ENCODE assay signal across 8 mouse cellular contexts in the genomic region with DNA sequence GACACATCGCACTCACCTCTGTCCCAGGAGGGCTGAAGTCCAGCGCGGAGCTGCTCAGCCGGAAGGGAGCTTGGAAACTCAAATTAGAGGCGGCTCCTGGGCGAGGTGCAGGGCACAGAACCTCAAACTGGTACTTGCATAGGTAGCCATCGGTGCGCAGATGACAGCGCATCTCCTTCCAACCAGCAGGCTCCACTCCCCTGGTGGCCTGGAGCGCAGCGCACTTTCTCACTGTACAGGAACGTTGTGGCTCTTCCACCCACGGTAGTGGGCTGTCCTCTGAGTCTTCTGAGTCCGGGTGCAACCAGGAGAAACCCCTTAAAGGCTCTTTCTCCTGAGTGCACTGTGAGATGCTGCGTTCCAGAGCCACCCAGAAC. TPM values are rescaled to one million over a fixed set of nuclear protein-coding genes. Genes with fewer than 3 reads are reported as not detected.
DNase-seq lines count a peak whose midpoint lies in the region; ATAC-seq and TF ChIP-seq lines count a peak whose summit lies in the region.

No protein-coding gene starts in this region.

- H3K27me3 ChIP-seq in megakaryocyte, embryonic 14.5 days (replicated peaks), result peaks cover 18% of the 10 kb centered on the region
- no peaks in the 10 kb centered on the region for H3K27me3 ChIP-seq in embryonic facial prominence, embryonic 14.5 days (replicated peaks; ENCODE audit: control insufficient read depth, insufficient read depth, low read length)
- H3K27me3 ChIP-seq in heart, postnatal 0 days (ENCODE audit: control insufficient read depth, insufficient read depth, low read length), result no peaks in the 10 kb centered on the region
- H3K27me3 ChIP-seq in limb, embryonic 11.5 days (ENCODE audit: control insufficient read depth, insufficient read depth, low read length), result no peaks in the 10 kb centered on the region
- H3K27me3 ChIP-seq in midbrain, embryonic 15.5 days (replicated peaks), result no peaks in the 10 kb centered on the region

- 5% methylated on average over 13 of the region's 15 CpGs for WGBS in embryonic facial prominence, embryonic 14.5 days
- WGBS in heart, postnatal 0 days, result 2% methylated on average over 15 of the region's 15 CpGs
- WGBS in limb, embryonic 11.5 days, result 3% methylated on average over 15 of the region's 15 CpGs
- WGBS in midbrain, embryonic 15.5 days, result 7% methylated on average over 15 of the region's 15 CpGs

- TF ChIP-seq EP300 in heart, postnatal 0 days (IDR thresholded peaks at IDR 0.05; ENCODE audit: low read depth), result no peak

- DNase-seq in embryonic facial prominence, embryonic 14.5 days (ENCODE audit: low spot score), result no peak
- DNase-seq in heart, postnatal 0 days (ENCODE audit: low spot score), result no peak
- no peak for DNase-seq in limb, embryonic 11.5 days (ENCODE audit: low spot score)

- ATAC-seq in megakaryocyte, adult 5-6 weeks (ENCODE audit: poor library complexity, severe bottlenecking), result no peak
- peak; percentile 61 for ATAC-seq in embryonic facial prominence, embryonic 14.5 days (ENCODE audit: low read depth)
- ATAC-seq in heart, postnatal 0 days (ENCODE audit: insufficient read depth, low read depth), result peak; percentile 7
- ATAC-seq in limb, embryonic 11.5 days (ENCODE audit: insufficient number of reproducible peaks, low FRiP score, low TSS enrichment, low read depth), result peak; percentile 72
- ATAC-seq in midbrain, embryonic 15.5 days (replicated peaks), result peak; percentile 82
- ATAC-seq in cerebellum, adult (ENCODE audit: insufficient number of reproducible peaks, low FRiP score, low TSS enrichment), result no peak
- ATAC-seq in CD4-positive, CD25-positive, alpha-beta regulatory T cell, adult 4 months, result no peak

- H3K27ac ChIP-seq in embryonic facial prominence, embryonic 14.5 days (replicated peaks; ENCODE audit: low read depth, low read length), result peak overlapping the region; percentile 85
- peak overlapping the region; percentile 94 for H3K27ac ChIP-seq in heart, postnatal 0 days (ENCODE audit: low read depth)
- H3K27ac ChIP-seq in limb, embryonic 11.5 days (replicated peaks; ENCODE audit: low read depth, low read length), result peak overlapping the region; percentile 82
- H3K27ac ChIP-seq in midbrain, embryonic 15.5 days, result 0 out of 2 replicates have a peak overlapping the region, but pooled peaks have one; percentile 0

- peak overlapping the region; percentile 88 for H3K4me3 ChIP-seq in megakaryocyte, embryonic 14.5 days (replicated peaks)
- H3K4me3 ChIP-seq in embryonic facial prominence, embryonic 14.5 days (ENCODE audit: low read depth, low read length), result peak overlapping the region; percentile 49
- peak overlapping the region; percentile 57 for H3K4me3 ChIP-seq in heart, postnatal 0 days (ENCODE audit: low read depth, low read length)
- peak overlapping the region; percentile 21 for H3K4me3 ChIP-seq in limb, embryonic 11.5 days (ENCODE audit: low read depth, low read length)
- peak overlapping the region; percentile 37 for H3K4me3 ChIP-seq in midbrain, embryonic 15.5 days

- peak overlapping the region; percentile 69 for H3K9ac ChIP-seq in embryonic facial prominence, embryonic 14.5 days (ENCODE audit: low read depth, low read length)
- H3K9ac ChIP-seq in heart, postnatal 0 days (replicated peaks; ENCODE audit: low read depth, low read length), result peak overlapping the region; percentile 58
- peak overlapping the region; percentile 74 for H3K9ac ChIP-seq in limb, embryonic 11.5 days (ENCODE audit: low read length)
- peak overlapping the region; percentile 27 for H3K9ac ChIP-seq in midbrain, embryonic 15.5 days

- no peak for TF ChIP-seq CTCF in heart, postnatal 0 days (IDR thresholded peaks at IDR 0.05; ENCODE audit: low read depth)

- H3K9me3 ChIP-seq in megakaryocyte, embryonic 14.5 days, result 0 out of 2 replicates have a peak, but pooled peaks cover 6% of the 10 kb centered on the region
- no peaks in the 10 kb centered on the region for H3K9me3 ChIP-seq in embryonic facial prominence, embryonic 14.5 days (ENCODE audit: control insufficient read depth, low read length)
- H3K9me3 ChIP-seq in heart, postnatal 0 days (replicated peaks; ENCODE audit: control insufficient read depth, low read length), result no peaks in the 10 kb centered on the region
- no peaks in the 10 kb centered on the region for H3K9me3 ChIP-seq in limb, embryonic 11.5 days (ENCODE audit: control insufficient read depth, low read length)
- H3K9me3 ChIP-seq in midbrain, embryonic 15.5 days, result no peaks in the 10 kb centered on the region

- H3K36me3 ChIP-seq in megakaryocyte, embryonic 14.5 days (replicated peaks; ENCODE audit: low read length), result no peaks in the 10 kb centered on the region
- no peaks in the 10 kb centered on the region for H3K36me3 ChIP-seq in embryonic facial prominence, embryonic 14.5 days (ENCODE audit: control insufficient read depth, insufficient read depth, low read length)
- no peaks in the 10 kb centered on the region for H3K36me3 ChIP-seq in heart, postnatal 0 days (replicated peaks; ENCODE audit: control insufficient read depth, insufficient read depth, low read length)
- no peaks in the 10 kb centered on the region for H3K36me3 ChIP-seq in limb, embryonic 11.5 days (ENCODE audit: control insufficient read depth, insufficient read depth, low read length)
- no peaks in the 10 kb centered on the region for H3K36me3 ChIP-seq in midbrain, embryonic 15.5 days (replicated peaks)

- H3K4me2 ChIP-seq in embryonic facial prominence, embryonic 14.5 days (ENCODE audit: low read depth, low read length), result peak overlapping the region; percentile 64
- H3K4me2 ChIP-seq in heart, postnatal 0 days (ENCODE audit: low read depth, low read length), result peak overlapping the region; percentile 85
- peak overlapping the region; percentile 66 for H3K4me2 ChIP-seq in limb, embryonic 11.5 days (ENCODE audit: low read depth, severe bottlenecking)
- H3K4me2 ChIP-seq in midbrain, embryonic 15.5 days, result peak overlapping the region; percentile 71

- H3K4me1 ChIP-seq in megakaryocyte, embryonic 14.5 days, result peaks cover 15% of the 10 kb centered on the region
- peaks cover 13% of the 10 kb centered on the region; the same call in 1 of the 2 replicates for H3K4me1 ChIP-seq in embryonic facial prominence, embryonic 14.5 days (ENCODE audit: control insufficient read depth, insufficient read depth, low read length)
- H3K4me1 ChIP-seq in heart, postnatal 0 days (ENCODE audit: control insufficient read depth, insufficient read depth), result no peaks in the 10 kb centered on the region
- peaks cover 6% of the 10 kb centered on the region; the same call in 1 of the 2 replicates for H3K4me1 ChIP-seq in limb, embryonic 11.5 days (ENCODE audit: control insufficient read depth, insufficient read depth, low read length)
- H3K4me1 ChIP-seq in midbrain, embryonic 15.5 days, result peaks cover 11% of the 10 kb centered on the region; the same call in 1 of the 2 replicates

RNA-seq across cellular contexts. Expression of a gene that starts 0.9 kb away (rescaled TPM):
- not detected in 2 replicates for polyA plus RNA-seq in megakaryocyte, embryonic 14.5 days (2012; ENCODE audit: insufficient read depth, low replicate concordance)
- not detected in 2 replicates for total RNA-seq in megakaryocyte, adult 5-6 weeks (2015)
- total RNA-seq in megakaryocyte, adult 5-6 weeks (2017), result not detected in 2 replicates
- 14.2 and 14.3 TPM in 2 replicates for polyA plus RNA-seq in embryonic facial prominence, embryonic 14.5 days (2014; fragmentation: Nextera tagmentation; extraction: Ambion mirVana)
- total RNA-seq in heart, postnatal 0 days (2014; rRNA removed; ENCODE audit: low replicate concordance), result 30.8 and 34.3 TPM in 2 replicates
- 16.0 and 16.1 TPM in 2 replicates for polyA plus RNA-seq in heart, postnatal 0 days (2015; fragmentation: Nextera tagmentation; extraction: Ambion mirVana)
- 5.9 and 6.5 TPM in 2 replicates for polyA plus RNA-seq in limb, embryonic 11.5 days (2014; fragmentation: Nextera tagmentation; extraction: Ambion mirVana)
- polyA plus RNA-seq in midbrain, embryonic 15.5 days (2015; fragmentation: Nextera tagmentation; extraction: Ambion mirVana), result 5.6 and 6.2 TPM in 2 replicates
- not detected for polyA plus RNA-seq in CD4-positive, CD25-positive, alpha-beta regulatory T cell, adult 4 months (2017; shearing (Covaris generic))

RNA-seq across cellular contexts. Expression of a gene that starts 56.6 kb away (rescaled TPM):
- polyA plus RNA-seq in megakaryocyte, embryonic 14.5 days (2012; ENCODE audit: insufficient read depth, low replicate concordance), result not detected in 2 replicates
- not detected in 2 replicates for total RNA-seq in megakaryocyte, adult 5-6 weeks (2015)
- total RNA-seq in megakaryocyte, adult 5-6 weeks (2017), result not detected in 2 replicates
- polyA plus RNA-seq in embryonic facial prominence, embryonic 14.5 days (2014; fragmentation: Nextera tagmentation; extraction: Ambion mirVana), result 0.63 and 1.2 TPM in 2 replicates
- total RNA-seq in heart, postnatal 0 days (2014; rRNA removed; ENCODE audit: low replicate concordance), result 2.8 TPM in 1 of 2 replicates, not detected in the other
- polyA plus RNA-seq in heart, postnatal 0 days (2015; fragmentation: Nextera tagmentation; extraction: Ambion mirVana), result 0.11 TPM in 1 of 2 replicates, not detected in the other
- 0.38 and 0.63 TPM in 2 replicates for polyA plus RNA-seq in limb, embryonic 11.5 days (2014; fragmentation: Nextera tagmentation; extraction: Ambion mirVana)
- 12.5 and 12.6 TPM in 2 replicates for polyA plus RNA-seq in midbrain, embryonic 15.5 days (2015; fragmentation: Nextera tagmentation; extraction: Ambion mirVana)
- polyA plus RNA-seq in CD4-positive, CD25-positive, alpha-beta regulatory T cell, adult 4 months (2017; shearing (Covaris generic)), result not detected

Comparison
In these comparisons a context has a peak if more than half of its experiments do, and no peak if none do; other contexts are left out.
1. H3K4me3 ChIP-seq: peak in every context shown above with its lines; median percentile 88 in megakaryocyte, embryonic 14.5 days; 57 in heart, postnatal 0 days; 49 in embryonic facial prominence, embryonic 14.5 days; 37 in midbrain, embryonic 15.5 days; 21 in limb, embryonic 11.5 days.
2. ATAC-seq: peak in embryonic facial prominence, embryonic 14.5 days (single experiment), heart, postnatal 0 days (single experiment), limb, embryonic 11.5 days (single experiment) and midbrain, embryonic 15.5 days (single experiment); none in megakaryocyte, adult 5-6 weeks (single experiment), cerebellum, adult (single experiment) and CD4-positive, CD25-positive, alpha-beta regulatory T cell, adult 4 months (single experiment).
3. H3K27ac ChIP-seq: peak in every context shown above with its lines; median percentile 94 in heart, postnatal 0 days; 85 in embryonic facial prominence, embryonic 14.5 days; 82 in limb, embryonic 11.5 days; 0 in midbrain, embryonic 15.5 days.
4. Peak in every context shown above with its lines, with median percentiles within 50 percentile points of each other: H3K4me2 ChIP-seq and H3K9ac ChIP-seq.